Mouse (Mus musculus) kidney, embryonic 15.5 days (tissue): ENCODE data around the gene Negr1. TPM values are rescaled to one million over a fixed set of nuclear protein-coding genes. Genes with fewer than 3 reads are reported as not detected.
A peak's percentile ranks its signal among the peaks of the same experiment; 100 is the strongest.

Experiments
- ATAC-seq: fragments of 200-750 bp; cut with Nextera tagmentation; replicated peaks from 2 replicates; pipeline ENCODE4 v1.8.0; 2017; ENCODE audit warnings: moderate TSS enrichment; ENCODE audit not compliant: low FRiP score
- H3K27ac ChIP-seq: fragments of 300-500 bp; sonication (generic); 2 replicates; pipeline ENCODE4 v1.5.1; 2015; ENCODE audit warnings: mild to moderate bottlenecking, inconsistent platforms
- H3K27me3 ChIP-seq: fragments of 300-500 bp; sonication (generic); 2 replicates; pipeline ENCODE4 v1.6.1; 2015; ENCODE audit warnings: inconsistent platforms
- H3K36me3 ChIP-seq: fragments of 300-500 bp; sonication (generic); 2 replicates; pipeline ENCODE4 v1.6.1; 2015; ENCODE audit warnings: inconsistent platforms
- H3K4me1 ChIP-seq: fragments of 300-500 bp; sonication (generic); 2 replicates; pipeline ENCODE4 v1.6.1; 2015; ENCODE audit warnings: inconsistent platforms
- H3K4me2 ChIP-seq: fragments of 300-500 bp; sonication (generic); 2 replicates; pipeline ENCODE4 v1.6.1; 2015; ENCODE audit warnings: moderate library complexity, mild to moderate bottlenecking, inconsistent platforms
- H3K4me3 ChIP-seq: fragments of 300-500 bp; sonication (generic); replicated peaks from 2 replicates; pipeline ENCODE4 v1.5.1; 2015; ENCODE audit warnings: mild to moderate bottlenecking, inconsistent platforms
- H3K9ac ChIP-seq: fragments of 300-500 bp; sonication (generic); 2 replicates; pipeline ENCODE4 v1.6.1; 2015; ENCODE audit warnings: mild to moderate bottlenecking, inconsistent platforms
- H3K9me3 ChIP-seq: fragments of 300-500 bp; sonication (generic); replicated peaks from 2 replicates; pipeline ENCODE4 v1.6.1; 2016; ENCODE audit warnings: inconsistent platforms
- WGBS: fragments of 180-500 bp; shearing (Covaris S2); methylation state at CpG from one replicate; pipeline ENCODE4 v1.1.7; 2015; ENCODE audit warnings: mixed read lengths; 5-methylcytosine and 5-hydroxymethylcytosine counted together
- polyA plus RNA-seq: library from polyadenylated mRNA; unstranded; fragments of >200 nt; fragmentation: Nextera tagmentation; extraction: Ambion mirVana; gene quantifications from 2 replicates; pipeline ENCODE4 v1.2.1, GENCODE M21; 2015

Negr1 gene
- polyA plus RNA-seq, 1 experiment from 2014 or later: 11.2 TPM

DNA sequence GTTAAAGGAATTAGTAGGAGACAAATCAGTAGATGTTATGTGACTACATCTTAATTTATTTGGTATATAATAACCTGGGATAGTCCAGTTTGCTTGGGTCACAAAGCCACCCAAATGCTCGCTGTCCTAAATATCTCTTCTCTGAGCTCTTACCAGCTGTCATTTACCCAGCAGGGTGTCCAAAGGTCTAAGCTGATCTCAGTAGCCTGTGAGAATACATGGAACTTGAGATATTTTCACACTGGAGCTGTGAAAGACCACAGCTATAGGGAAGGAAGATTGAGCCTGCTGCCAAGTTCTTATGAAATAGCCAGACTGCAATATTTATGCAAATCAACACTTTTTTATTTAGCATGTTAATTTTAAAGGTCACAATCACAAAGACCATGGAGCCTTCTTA is 141.6 kb downstream of the Negr1 start:
- no peak for ATAC-seq
- WGBS: 77% methylated on average over 1 of the region's 1 CpGs

GRCm38 (mm10) chr3:156710240-156710639 is 148.6 kb downstream of the Negr1 start:
- no peak for ATAC-seq
- no peak overlapping the region for H3K27ac ChIP-seq
- WGBS: 49% methylated on average over 5 of the region's 5 CpGs

More for the DNA sequence above, 141.6 kb downstream of the Negr1 start:
- Histone ChIP-seq H3K4me2 (no peak overlapping the region), H3K27ac (no peak overlapping the region), H3K9me3 (no peaks in the 10 kb centered on the region), H3K9ac (no peak overlapping the region), H3K4me1 (no peaks in the 10 kb centered on the region), H3K27me3 (no peaks in the 10 kb centered on the region), H3K36me3 (no peaks in the 10 kb centered on the region), H3K4me3 (no peak overlapping the region)

GRCm38 (mm10) chr3:156710693-156711092 is 149.1 kb downstream of the Negr1 start:
- no peaks in the 10 kb centered on the region for H3K4me1 ChIP-seq
- H3K4me2 ChIP-seq: no peak overlapping the region
- no peaks in the 10 kb centered on the region for H3K36me3 ChIP-seq
- ATAC-seq: no peak
- no peak overlapping the region for H3K27ac ChIP-seq
- WGBS: 81% methylated on average over 4 of the region's 4 CpGs
- no peaks in the 10 kb centered on the region for H3K9me3 ChIP-seq
- H3K9ac ChIP-seq: no peak overlapping the region
- H3K4me3 ChIP-seq: no peak overlapping the region
- no peaks in the 10 kb centered on the region for H3K27me3 ChIP-seq

More at GRCm38 (mm10) chr3:156710240-156710639, 148.6 kb downstream of the Negr1 start:
- H3K9ac ChIP-seq: no peak overlapping the region
- no peaks in the 10 kb centered on the region for H3K27me3 ChIP-seq
- H3K4me3 ChIP-seq: no peak overlapping the region
- no peaks in the 10 kb centered on the region for H3K9me3 ChIP-seq
- H3K4me1 ChIP-seq: no peaks in the 10 kb centered on the region
- H3K4me2 ChIP-seq: no peak overlapping the region
- H3K36me3 ChIP-seq: no peaks in the 10 kb centered on the region

- no peak overlapping the region for H3K9ac ChIP-seq
- no peaks in the 10 kb centered on the region for H3K4me1 ChIP-seq
- ATAC-seq: 0 out of 2 replicates have a peak, but pooled peaks have one; percentile 58
- no peaks in the 10 kb centered on the region for H3K36me3 ChIP-seq
- no peak overlapping the region for H3K4me2 ChIP-seq
- no peak overlapping the region for H3K27ac ChIP-seq
- H3K27me3 ChIP-seq: no peaks in the 10 kb centered on the region
- no peaks in the 10 kb centered on the region for H3K9me3 ChIP-seq
- H3K4me3 ChIP-seq: no peak overlapping the region
These were observed 174.7 kb downstream of the Negr1 start for GRCm38 (mm10) chr3:156736335-156736734.

DNA sequence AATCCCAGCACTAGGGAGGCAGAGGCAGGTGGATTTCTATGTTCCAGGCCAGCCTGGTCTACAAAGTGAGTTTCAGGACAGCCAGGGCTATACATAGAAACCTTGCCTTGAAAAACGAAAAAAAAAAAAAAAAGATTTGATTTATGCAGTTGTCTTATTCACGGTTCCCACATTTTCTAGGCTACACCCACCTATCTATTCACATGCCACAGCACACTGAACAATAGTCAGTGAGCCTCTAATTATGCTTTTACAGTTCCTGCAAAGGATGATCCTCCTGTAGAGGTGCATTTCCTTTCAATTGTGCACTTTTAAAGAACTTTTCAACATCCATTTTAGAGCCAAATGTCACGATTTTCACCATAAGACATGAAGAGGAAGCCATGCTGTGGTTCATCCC is 177.9 kb downstream of the Negr1 start:
- Histone ChIP-seq H3K4me1 (no peaks in the 10 kb centered on the region), H3K9me3 (no peaks in the 10 kb centered on the region), H3K36me3 (no peaks in the 10 kb centered on the region), H3K9ac (no peak overlapping the region), H3K4me3 (no peak overlapping the region), H3K27me3 (no peaks in the 10 kb centered on the region), H3K27ac (no peak overlapping the region), H3K4me2 (no peak overlapping the region)
- ATAC-seq: no peak
- WGBS: 55% methylated on average over 3 of the region's 3 CpGs

DNA sequence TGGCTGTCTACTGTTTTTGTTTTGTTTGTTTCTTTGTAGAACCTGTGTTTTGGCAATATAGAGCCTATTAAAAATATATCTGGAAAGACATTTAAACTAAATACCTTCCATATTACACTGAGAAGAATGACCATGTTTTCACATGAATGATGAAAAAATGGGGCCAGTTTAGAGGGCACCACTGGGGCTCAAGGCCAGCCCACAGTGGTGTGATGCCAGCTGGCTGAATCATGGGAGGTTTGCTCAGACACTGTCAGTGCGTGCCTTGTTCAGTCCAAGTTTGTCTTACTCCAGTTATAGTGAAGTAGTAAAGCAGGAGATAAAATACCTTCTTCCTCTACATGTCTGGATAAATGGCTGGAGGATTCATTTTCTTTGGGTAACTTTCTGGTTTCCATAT is 181.7 kb downstream of the Negr1 start:
- Histone ChIP-seq H3K9ac (no peak overlapping the region), H3K4me2 (no peak overlapping the region), H3K27me3 (no peaks in the 10 kb centered on the region), H3K9me3 (no peaks in the 10 kb centered on the region), H3K4me3 (no peak overlapping the region), H3K4me1 (no peaks in the 10 kb centered on the region), H3K27ac (no peak overlapping the region), H3K36me3 (no peaks in the 10 kb centered on the region)
- ATAC-seq: no peak
- WGBS: 84% methylated on average over 1 of the region's 1 CpGs

DNA sequence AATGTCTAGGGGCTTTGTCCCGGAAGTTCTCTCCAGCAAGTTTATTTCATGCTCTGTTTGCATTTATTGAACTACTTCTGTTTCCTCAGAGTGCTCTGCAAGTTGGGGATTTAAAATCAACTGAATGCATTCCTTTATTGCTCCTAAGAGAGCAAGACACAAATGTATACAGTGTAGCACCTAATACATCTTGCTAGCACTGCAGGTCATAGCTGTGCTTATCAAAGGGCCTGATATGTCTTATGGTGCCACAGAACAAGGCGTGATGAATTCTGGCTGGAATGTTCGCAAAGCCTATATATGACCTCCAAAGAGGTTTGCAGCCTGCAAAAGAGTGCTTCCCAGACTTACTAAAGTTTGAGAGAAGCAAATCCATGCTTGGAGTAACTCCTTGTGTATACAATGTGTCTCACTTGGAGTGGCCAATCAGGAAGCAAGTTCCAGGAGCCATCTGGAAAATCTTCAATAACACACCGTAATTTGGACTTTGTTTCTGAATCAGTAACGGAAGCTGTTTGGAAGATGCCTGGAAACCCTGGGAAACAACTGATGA is 183.7 kb downstream of the Negr1 start:
- H3K4me3 ChIP-seq: no peak overlapping the region
- no peak overlapping the region for H3K27ac ChIP-seq
- H3K9me3 ChIP-seq: no peaks in the 10 kb centered on the region
- H3K4me1 ChIP-seq: no peaks in the 10 kb centered on the region
- ATAC-seq: no peak
- H3K27me3 ChIP-seq: no peaks in the 10 kb centered on the region
- 83% methylated on average over 5 of the region's 5 CpGs for WGBS
- no peaks in the 10 kb centered on the region for H3K36me3 ChIP-seq
- H3K4me2 ChIP-seq: no peak overlapping the region
- no peak overlapping the region for H3K9ac ChIP-seq

GRCm38 (mm10) chr3:156747456-156747855 is 185.9 kb downstream of the Negr1 start:
- Histone ChIP-seq H3K4me2 (no peak overlapping the region), H3K27me3 (no peaks in the 10 kb centered on the region), H3K4me1 (no peaks in the 10 kb centered on the region), H3K4me3 (no peak overlapping the region), H3K36me3 (no peaks in the 10 kb centered on the region), H3K9ac (no peak overlapping the region), H3K27ac (no peak overlapping the region), H3K9me3 (no peaks in the 10 kb centered on the region)
- WGBS: 47% methylated on average over 3 of the region's 3 CpGs
- peak; percentile 71 for ATAC-seq

- 87% methylated on average over 4 of the region's 4 CpGs for WGBS
- H3K4me2 ChIP-seq: no peak overlapping the region
- no peak overlapping the region for H3K9ac ChIP-seq
- H3K4me3 ChIP-seq: no peak overlapping the region
- H3K4me1 ChIP-seq: no peaks in the 10 kb centered on the region
- H3K36me3 ChIP-seq: no peaks in the 10 kb centered on the region
- no peaks in the 10 kb centered on the region for H3K27me3 ChIP-seq
- no peaks in the 10 kb centered on the region for H3K9me3 ChIP-seq
- ATAC-seq: no peak
- no peak overlapping the region for H3K27ac ChIP-seq
These were observed 192.3 kb downstream of the Negr1 start for GRCm38 (mm10) chr3:156753780-156754373.

GRCm38 (mm10) chr3:156754790-156755530 is 193.4 kb downstream of the Negr1 start:
- Histone ChIP-seq H3K4me3 (no peak overlapping the region), H3K4me1 (no peaks in the 10 kb centered on the region), H3K4me2 (no peak overlapping the region), H3K27me3 (no peaks in the 10 kb centered on the region), H3K36me3 (no peaks in the 10 kb centered on the region), H3K9me3 (no peaks in the 10 kb centered on the region), H3K9ac (no peak overlapping the region), H3K27ac (no peak overlapping the region)
- 77% methylated on average over 1 of the region's 1 CpGs for WGBS
- ATAC-seq: no peak

DNA sequence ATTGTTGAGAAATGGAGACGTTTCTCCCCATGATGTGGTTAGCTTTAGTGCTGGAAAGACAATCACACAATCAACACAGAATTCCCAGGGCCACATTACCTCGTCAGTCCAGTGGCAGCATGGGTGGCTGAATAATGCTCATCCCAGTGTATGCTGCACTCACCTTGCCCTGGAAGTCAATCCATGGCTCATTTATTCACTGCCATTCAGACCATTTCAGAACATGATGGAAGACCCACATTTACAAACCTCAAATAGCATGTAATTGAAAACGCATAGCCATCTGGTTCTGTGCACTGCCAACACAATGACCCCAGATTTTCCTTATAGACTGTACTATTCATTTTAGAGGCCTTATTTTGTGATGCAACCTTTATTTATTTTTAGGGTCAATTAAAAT is 203.4 kb downstream of the Negr1 start:
- H3K4me3 ChIP-seq: no peak overlapping the region
- H3K9ac ChIP-seq: no peak overlapping the region
- no peaks in the 10 kb centered on the region for H3K36me3 ChIP-seq
- no peak overlapping the region for H3K27ac ChIP-seq
- 63% methylated on average over 3 of the region's 3 CpGs for WGBS
- no peaks in the 10 kb centered on the region for H3K4me1 ChIP-seq
- no peaks in the 10 kb centered on the region for H3K9me3 ChIP-seq
- no peaks in the 10 kb centered on the region for H3K27me3 ChIP-seq
- H3K4me2 ChIP-seq: no peak overlapping the region
- ATAC-seq: no peak

GRCm38 (mm10) chr3:156766171-156766845 is 204.7 kb downstream of the Negr1 start:
- no peak for ATAC-seq
- no peaks in the 10 kb centered on the region for H3K36me3 ChIP-seq
- WGBS: 47% methylated on average over 2 of the region's 2 CpGs
- H3K9ac ChIP-seq: no peak overlapping the region
- no peaks in the 10 kb centered on the region for H3K9me3 ChIP-seq
- H3K4me1 ChIP-seq: no peaks in the 10 kb centered on the region
- no peak overlapping the region for H3K4me3 ChIP-seq
- no peak overlapping the region for H3K4me2 ChIP-seq
- no peak overlapping the region for H3K27ac ChIP-seq
- no peaks in the 10 kb centered on the region for H3K27me3 ChIP-seq
